Mouse (Mus musculus): ENCODE measurements around the gene Mical3. TPM values are rescaled to one million over a fixed set of nuclear protein-coding genes. Genes with fewer than 3 reads are reported as not detected.

The Mical3 gene
- polyA plus RNA-seq, 1 experiment from 2014 or later = 11.5 TPM

DNA sequence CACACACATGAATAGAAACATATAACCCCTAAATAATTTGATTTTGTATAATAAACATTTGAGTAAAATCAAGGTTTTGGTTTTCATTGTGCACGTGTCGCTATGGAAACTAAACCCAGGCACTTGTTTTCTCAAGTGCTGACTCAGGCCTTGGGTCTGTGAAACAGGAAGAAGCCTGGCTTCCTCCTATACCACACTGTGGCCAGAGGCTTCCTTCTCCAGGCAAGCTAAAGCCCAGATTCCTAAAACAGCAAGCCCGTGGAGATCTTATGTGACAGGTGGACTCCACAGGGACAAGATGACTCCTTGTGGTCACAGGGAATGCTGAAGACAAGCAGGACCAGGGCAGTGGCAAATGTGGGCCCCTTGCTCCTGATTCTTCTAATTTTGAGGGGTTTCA, 175.6 kb downstream of the Mical3 start:
- Histone ChIP-seq H3K9me3 (replicated peaks; ENCODE audit: control insufficient read depth, low read length) (no peaks in the 10 kb centered on the region), H3K4me3 (replicated peaks; ENCODE audit: low read length) (no peak overlapping the region), H3K27ac (ENCODE audit: low read length) (no peak overlapping the region), H3K4me2 (ENCODE audit: low read depth, low read length) (no peak overlapping the region), H3K4me1 (ENCODE audit: control insufficient read depth, insufficient read depth, low read length) (no peaks in the 10 kb centered on the region), H3K36me3 (ENCODE audit: control insufficient read depth, insufficient read depth, low read length) (0 out of 2 replicates have a peak, but pooled peaks cover 2% of the 10 kb centered on the region), H3K27me3 (ENCODE audit: control insufficient read depth, insufficient read depth, low read length) (no peaks in the 10 kb centered on the region), H3K9ac (ENCODE audit: low read length) (no peak overlapping the region)
- ATAC-seq (ENCODE audit: insufficient read depth, low FRiP score) = no peak
- WGBS = 77% methylated on average over 3 of the region's 3 CpGs

DNA sequence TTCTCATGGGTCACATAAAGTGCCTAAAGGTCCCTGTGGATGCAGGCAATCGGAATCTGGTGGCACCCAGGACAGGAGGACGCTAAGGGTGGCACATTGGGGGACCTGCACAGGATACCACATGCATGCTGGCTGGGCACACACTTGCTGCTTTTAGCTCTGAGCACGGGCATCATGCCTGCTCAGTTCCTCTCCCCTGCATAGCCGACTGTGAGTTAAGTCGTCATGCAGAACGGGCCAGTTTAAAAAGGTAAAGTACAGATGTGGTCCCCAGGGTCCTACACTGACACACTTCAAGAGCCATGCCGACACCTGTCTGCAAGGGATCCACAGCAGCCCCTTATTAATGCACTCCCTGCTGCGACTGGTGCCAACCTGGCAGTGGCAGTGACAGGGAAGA, 176.6 kb downstream of the Mical3 start:
- H3K27me3 ChIP-seq (ENCODE audit: control insufficient read depth, insufficient read depth, low read length) = no peaks in the 10 kb centered on the region
- no peaks in the 10 kb centered on the region for H3K9me3 ChIP-seq (replicated peaks; ENCODE audit: control insufficient read depth, low read length)
- 85% methylated on average over 8 of the region's 8 CpGs for WGBS
- H3K4me1 ChIP-seq (ENCODE audit: control insufficient read depth, insufficient read depth, low read length) = no peaks in the 10 kb centered on the region
- H3K36me3 ChIP-seq (ENCODE audit: control insufficient read depth, insufficient read depth, low read length) = 0 out of 2 replicates have a peak, but pooled peaks cover 2% of the 10 kb centered on the region
- H3K4me2 ChIP-seq (ENCODE audit: low read depth, low read length) = no peak overlapping the region
- no peak overlapping the region for H3K9ac ChIP-seq (ENCODE audit: low read length)
- H3K4me3 ChIP-seq (replicated peaks; ENCODE audit: low read length) = no peak overlapping the region
- H3K27ac ChIP-seq (ENCODE audit: low read length) = no peak overlapping the region
- ATAC-seq (ENCODE audit: insufficient read depth, low FRiP score) = no peak

DNA sequence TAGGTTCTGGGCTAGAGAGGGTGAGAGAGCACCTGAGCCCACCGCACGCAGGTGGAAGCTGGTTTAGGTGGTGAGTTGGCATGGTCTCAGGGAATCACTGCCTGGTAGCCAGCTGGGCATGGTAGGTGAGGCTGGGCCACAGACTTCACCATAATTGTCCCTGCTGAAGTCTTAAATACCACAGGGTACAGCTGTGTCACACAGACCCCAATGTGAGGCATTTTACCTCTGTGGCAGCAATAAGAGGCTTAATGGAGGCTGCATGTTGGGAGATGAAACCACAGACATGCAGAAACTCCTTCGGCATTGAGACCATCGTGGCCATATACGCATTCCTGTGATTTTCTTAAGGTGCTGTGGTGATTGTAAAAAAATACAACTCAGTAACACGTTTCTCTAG, 178.3 kb downstream of the Mical3 start:
- H3K27ac ChIP-seq (ENCODE audit: low read length) = no peak overlapping the region
- H3K4me2 ChIP-seq (ENCODE audit: low read depth, low read length) = no peak overlapping the region
- 92% methylated on average over 6 of the region's 6 CpGs for whole genome bisulfite sequencing
- H3K27me3 ChIP-seq (ENCODE audit: control insufficient read depth, insufficient read depth, low read length) = no peaks in the 10 kb centered on the region
- H3K36me3 ChIP-seq (ENCODE audit: control insufficient read depth, insufficient read depth, low read length) = 0 out of 2 replicates have a peak, but pooled peaks cover 2% of the 10 kb centered on the region
- H3K4me3 ChIP-seq (replicated peaks; ENCODE audit: low read length) = no peak overlapping the region
- H3K4me1 ChIP-seq (ENCODE audit: control insufficient read depth, insufficient read depth, low read length) = no peaks in the 10 kb centered on the region
- H3K9ac ChIP-seq (ENCODE audit: low read length) = no peak overlapping the region
- no peaks in the 10 kb centered on the region for H3K9me3 ChIP-seq (replicated peaks; ENCODE audit: control insufficient read depth, low read length)
- ATAC-seq (ENCODE audit: insufficient read depth, low FRiP score) = no peak

GRCm38 (mm10) chr6:120951311-120951710, 179.5 kb downstream of the Mical3 start:
- H3K9ac ChIP-seq (ENCODE audit: low read length) = no peak overlapping the region; the same call in 1 of the 2 replicates
- 62% methylated on average over 6 of the region's 6 CpGs for WGBS
- H3K27ac ChIP-seq (ENCODE audit: low read length) = no peak overlapping the region
- H3K9me3 ChIP-seq (replicated peaks; ENCODE audit: control insufficient read depth, low read length) = no peaks in the 10 kb centered on the region
- no peak overlapping the region for H3K4me3 ChIP-seq (replicated peaks; ENCODE audit: low read length)
- 0 out of 2 replicates have a peak, but pooled peaks cover 2% of the 10 kb centered on the region for H3K36me3 ChIP-seq (ENCODE audit: control insufficient read depth, insufficient read depth, low read length)
- no peak for ATAC-seq (ENCODE audit: insufficient read depth, low FRiP score)
- no peaks in the 10 kb centered on the region for H3K4me1 ChIP-seq (ENCODE audit: control insufficient read depth, insufficient read depth, low read length)
- no peak overlapping the region for H3K4me2 ChIP-seq (ENCODE audit: low read depth, low read length)
- no peaks in the 10 kb centered on the region for H3K27me3 ChIP-seq (ENCODE audit: control insufficient read depth, insufficient read depth, low read length)

DNA sequence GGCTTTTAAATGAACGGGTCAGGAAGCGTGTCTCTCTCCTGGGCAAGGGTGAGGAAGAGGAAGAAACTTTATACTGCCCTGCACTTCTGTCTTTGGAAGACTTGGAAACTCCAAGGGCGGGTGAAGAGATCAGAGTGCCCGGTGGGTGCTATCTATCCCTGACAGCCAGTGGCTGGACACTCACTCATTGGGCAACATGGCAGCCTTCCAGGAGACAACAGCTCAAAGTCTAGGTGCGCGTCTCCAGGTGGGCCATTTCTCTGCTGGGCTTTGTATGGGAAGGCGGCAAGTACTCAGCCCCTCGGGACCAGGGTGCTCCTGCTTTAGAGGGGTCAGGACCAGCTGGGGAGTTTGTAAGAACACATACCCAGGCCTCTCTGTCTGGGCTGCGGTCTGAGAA, 185.3 kb downstream of the Mical3 start:
- H3K9me3 ChIP-seq (replicated peaks; ENCODE audit: control insufficient read depth, low read length) = no peaks in the 10 kb centered on the region
- no peak overlapping the region for H3K4me2 ChIP-seq (ENCODE audit: low read depth, low read length)
- H3K27me3 ChIP-seq (ENCODE audit: control insufficient read depth, insufficient read depth, low read length) = no peaks in the 10 kb centered on the region
- no peak for ATAC-seq (ENCODE audit: insufficient read depth, low FRiP score)
- WGBS = 91% methylated on average over 9 of the region's 9 CpGs
- no peak overlapping the region for H3K27ac ChIP-seq (ENCODE audit: low read length)
- no peak overlapping the region for H3K4me3 ChIP-seq (replicated peaks; ENCODE audit: low read length)
- H3K4me1 ChIP-seq (ENCODE audit: control insufficient read depth, insufficient read depth, low read length) = no peaks in the 10 kb centered on the region
- H3K36me3 ChIP-seq (ENCODE audit: control insufficient read depth, insufficient read depth, low read length) = no peaks in the 10 kb centered on the region
- H3K9ac ChIP-seq (ENCODE audit: low read length) = no peak overlapping the region

DNA sequence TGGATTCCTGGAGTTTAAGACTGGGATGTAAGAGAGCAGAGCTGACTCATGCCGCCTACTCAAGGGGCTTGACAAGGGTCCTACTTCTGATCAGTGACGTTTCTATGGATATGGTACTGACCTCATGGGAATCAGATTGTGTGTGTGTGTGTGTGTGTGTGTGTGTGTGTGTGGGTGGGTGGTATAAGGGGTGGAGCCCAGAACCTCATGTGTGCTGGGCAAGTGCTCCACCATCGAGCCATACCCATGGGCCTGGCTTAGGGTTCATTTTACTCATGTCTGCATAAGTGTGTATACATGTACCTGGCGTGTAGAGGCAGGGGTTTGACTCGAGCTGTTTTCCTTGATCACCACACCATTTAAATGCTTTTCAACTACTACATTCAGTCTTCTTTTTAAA, 186.8 kb downstream of the Mical3 start:
- Histone ChIP-seq H3K4me1 (ENCODE audit: control insufficient read depth, insufficient read depth, low read length) (no peaks in the 10 kb centered on the region), H3K4me2 (ENCODE audit: low read depth, low read length) (no peak overlapping the region), H3K4me3 (replicated peaks; ENCODE audit: low read length) (no peak overlapping the region), H3K36me3 (ENCODE audit: control insufficient read depth, insufficient read depth, low read length) (no peaks in the 10 kb centered on the region), H3K9ac (ENCODE audit: low read length) (no peak overlapping the region), H3K27me3 (ENCODE audit: control insufficient read depth, insufficient read depth, low read length) (no peaks in the 10 kb centered on the region), H3K27ac (ENCODE audit: low read length) (no peak overlapping the region), H3K9me3 (replicated peaks; ENCODE audit: control insufficient read depth, low read length) (no peaks in the 10 kb centered on the region)
- 79% methylated on average over 5 of the region's 5 CpGs for WGBS
- no peak for ATAC-seq (ENCODE audit: insufficient read depth, low FRiP score)

GRCm38 (mm10) chr6:120943551-120943950, 187.2 kb downstream of the Mical3 start:
- Histone ChIP-seq H3K36me3 (ENCODE audit: control insufficient read depth, insufficient read depth, low read length) (no peaks in the 10 kb centered on the region), H3K27me3 (ENCODE audit: control insufficient read depth, insufficient read depth, low read length) (no peaks in the 10 kb centered on the region), H3K9ac (ENCODE audit: low read length) (no peak overlapping the region), H3K27ac (ENCODE audit: low read length) (no peak overlapping the region), H3K4me3 (replicated peaks; ENCODE audit: low read length) (no peak overlapping the region), H3K4me2 (ENCODE audit: low read depth, low read length) (no peak overlapping the region), H3K9me3 (replicated peaks; ENCODE audit: control insufficient read depth, low read length) (no peaks in the 10 kb centered on the region), H3K4me1 (ENCODE audit: control insufficient read depth, insufficient read depth, low read length) (no peaks in the 10 kb centered on the region)
- ATAC-seq (ENCODE audit: insufficient read depth, low FRiP score) = no peak
- 57% methylated on average over 10 of the region's 10 CpGs for WGBS

- Histone ChIP-seq H3K4me3 (replicated peaks; ENCODE audit: low read length) (no peak overlapping the region), H3K36me3 (ENCODE audit: control insufficient read depth, insufficient read depth, low read length) (no peaks in the 10 kb centered on the region), H3K27ac (ENCODE audit: low read length) (no peak overlapping the region), H3K4me1 (ENCODE audit: control insufficient read depth, insufficient read depth, low read length) (no peaks in the 10 kb centered on the region), H3K9ac (ENCODE audit: low read length) (no peak overlapping the region), H3K27me3 (ENCODE audit: control insufficient read depth, insufficient read depth, low read length) (no peaks in the 10 kb centered on the region), H3K4me2 (ENCODE audit: low read depth, low read length) (no peak overlapping the region), H3K9me3 (replicated peaks; ENCODE audit: control insufficient read depth, low read length) (no peaks in the 10 kb centered on the region)
- WGBS = 61% methylated on average over 2 of the region's 2 CpGs
- ATAC-seq (ENCODE audit: insufficient read depth, low FRiP score) = no peak
Observed at GRCm38 (mm10) chr6:120943079-120943478, 187.7 kb downstream of the Mical3 start.

DNA sequence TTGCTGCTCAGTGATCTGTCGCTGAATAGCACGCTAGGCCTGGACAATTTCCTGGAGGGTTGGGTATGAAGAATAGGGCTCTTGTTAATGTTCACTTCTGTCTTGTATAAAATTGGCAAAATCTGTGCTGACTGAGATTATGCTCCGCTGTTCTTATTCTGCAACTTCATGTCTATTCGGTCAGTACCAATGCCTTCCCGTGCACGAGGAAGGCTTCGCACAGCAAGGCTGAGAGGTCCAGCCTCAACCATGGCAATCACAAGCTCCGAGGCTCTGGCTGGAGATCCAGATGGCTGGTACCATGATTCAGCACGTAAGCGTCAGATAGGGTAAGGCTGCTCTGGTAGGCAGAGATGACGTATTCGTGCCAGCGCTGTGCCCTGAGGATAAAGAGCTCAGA, 189.2 kb downstream of the Mical3 start:
- H3K4me1 ChIP-seq (ENCODE audit: control insufficient read depth, insufficient read depth, low read length) = no peaks in the 10 kb centered on the region
- H3K9ac ChIP-seq (ENCODE audit: low read length) = no peak overlapping the region
- no peaks in the 10 kb centered on the region for H3K9me3 ChIP-seq (replicated peaks; ENCODE audit: control insufficient read depth, low read length)
- 91% methylated on average over 13 of the region's 13 CpGs for WGBS
- no peak for ATAC-seq (ENCODE audit: insufficient read depth, low FRiP score)
- no peak overlapping the region for H3K27ac ChIP-seq (ENCODE audit: low read length)
- no peak overlapping the region for H3K4me3 ChIP-seq (replicated peaks; ENCODE audit: low read length)
- H3K36me3 ChIP-seq (ENCODE audit: control insufficient read depth, insufficient read depth, low read length) = no peaks in the 10 kb centered on the region
- H3K4me2 ChIP-seq (ENCODE audit: low read depth, low read length) = no peak overlapping the region
- no peaks in the 10 kb centered on the region for H3K27me3 ChIP-seq (ENCODE audit: control insufficient read depth, insufficient read depth, low read length)

DNA sequence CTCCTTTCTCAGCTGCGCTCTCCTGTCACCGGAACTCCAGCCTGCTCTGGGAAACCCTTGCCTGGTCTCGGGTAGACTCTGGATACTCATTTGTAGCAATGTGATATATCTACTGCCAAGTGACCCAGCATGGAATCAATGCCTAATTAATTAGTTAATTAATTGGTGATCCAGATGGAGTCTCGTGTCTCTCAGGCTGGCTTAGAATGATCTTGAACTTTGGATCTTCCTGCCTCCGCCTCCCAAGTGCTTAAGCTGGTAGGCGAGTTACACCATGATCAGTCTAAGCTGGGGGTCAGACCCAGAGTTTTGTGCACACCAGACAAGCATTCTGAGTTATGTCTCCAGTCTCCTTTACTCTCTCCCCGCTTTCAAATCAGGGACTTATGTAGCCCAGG, 189.7 kb downstream of the Mical3 start:
- H3K27me3 ChIP-seq (ENCODE audit: control insufficient read depth, insufficient read depth, low read length) = no peaks in the 10 kb centered on the region
- H3K36me3 ChIP-seq (ENCODE audit: control insufficient read depth, insufficient read depth, low read length) = no peaks in the 10 kb centered on the region
- WGBS = 80% methylated on average over 7 of the region's 7 CpGs
- no peaks in the 10 kb centered on the region for H3K9me3 ChIP-seq (replicated peaks; ENCODE audit: control insufficient read depth, low read length)
- no peak overlapping the region for H3K4me2 ChIP-seq (ENCODE audit: low read depth, low read length)
- no peak overlapping the region for H3K4me3 ChIP-seq (replicated peaks; ENCODE audit: low read length)
- H3K9ac ChIP-seq (ENCODE audit: low read length) = no peak overlapping the region
- H3K4me1 ChIP-seq (ENCODE audit: control insufficient read depth, insufficient read depth, low read length) = no peaks in the 10 kb centered on the region
- ATAC-seq (ENCODE audit: insufficient read depth, low FRiP score) = no peak
- no peak overlapping the region for H3K27ac ChIP-seq (ENCODE audit: low read length)
